Mouse (Mus musculus): ENCODE measurements around the gene Slc37a3. TPM values are rescaled to one million over a fixed set of nuclear protein-coding genes. Genes with fewer than 3 reads are reported as not detected.

Gene Slc37a3
- polyA plus RNA-seq (2015; fragmentation: Nextera tagmentation; extraction: Ambion mirVana), result 24.4 and 27.9 TPM in 2 replicates

- peak; percentile 93 for DNase-seq (ENCODE audit: low spot score)
- Histone ChIP-seq H3K4me1 (ENCODE audit: insufficient read depth, low read depth, low read length) (peaks cover 10% of the 10 kb centered on the region; the same call in 1 of the 2 replicates), H3K27ac (ENCODE audit: low read length) (peak within 1 kb of the TSS; percentile 11; the same call in 1 of the 2 replicates), H3K36me3 (ENCODE audit: insufficient read depth, low read length) (no peaks in the 10 kb centered on the region), H3K4me3 (ENCODE audit: low read depth, low read length) (peak within 1 kb of the TSS; percentile 82), H3K9me3 (ENCODE audit: low read length) (no peaks in the 10 kb centered on the region), H3K9ac (replicated peaks; ENCODE audit: low read depth) (peak within 1 kb of the TSS; percentile 72), H3K4me2 (replicated peaks; ENCODE audit: low read depth, low read length) (peak within 1 kb of the TSS; percentile 91), H3K27me3 (replicated peaks; ENCODE audit: insufficient read depth, low read length) (no peaks in the 10 kb centered on the region)
- WGBS, result 3% methylated on average over 43 of the region's 43 CpGs
- ATAC-seq, result peak; percentile 92
- no peak for TF ChIP-seq EP300 (IDR thresholded peaks at IDR 0.05)
- TF ChIP-seq CTCF (IDR thresholded peaks at IDR 0.05), result no peak
Observed at GRCm38 (mm10) chr6:39377311-39377827, at the start of gene Slc37a3. TSS of gene Slc37a3 (minus strand) at chr6:39377675.

GRCm38 (mm10) chr6:39426725-39427124 is 49.2 kb upstream of the Slc37a3 start:
- Histone ChIP-seq H3K36me3 (ENCODE audit: insufficient read depth, low read length) (no peaks in the 10 kb centered on the region), H3K9me3 (ENCODE audit: low read length) (no peaks in the 10 kb centered on the region), H3K27ac (ENCODE audit: low read length) (no peak overlapping the region), H3K4me3 (ENCODE audit: low read depth, low read length) (no peak overlapping the region), H3K27me3 (replicated peaks; ENCODE audit: insufficient read depth, low read length) (no peaks in the 10 kb centered on the region), H3K9ac (replicated peaks; ENCODE audit: low read depth) (no peak overlapping the region), H3K4me2 (replicated peaks; ENCODE audit: low read depth, low read length) (no peak overlapping the region), H3K4me1 (ENCODE audit: insufficient read depth, low read depth, low read length) (no peaks in the 10 kb centered on the region)
- ATAC-seq (no peak), DNase-seq (ENCODE audit: low spot score) (no peak)
- 74% methylated on average over 4 of the region's 4 CpGs for WGBS
- TF ChIP-seq CTCF (IDR thresholded peaks at IDR 0.05) (no peak), EP300 (IDR thresholded peaks at IDR 0.05) (no peak)

GRCm38 (mm10) chr6:39425181-39425580 is 47.7 kb upstream of the Slc37a3 start:
- 80% methylated on average over 2 of the region's 2 CpGs for WGBS

GRCm38 (mm10) chr6:39423686-39424085 is 46.2 kb upstream of the Slc37a3 start:
- TF ChIP-seq CTCF (IDR thresholded peaks at IDR 0.05) (no peak), EP300 (IDR thresholded peaks at IDR 0.05) (no peak)
- 79% methylated on average over 7 of the region's 7 CpGs for WGBS
- ATAC-seq (no peak), DNase-seq (ENCODE audit: low spot score) (no peak)
- H3K4me1 ChIP-seq (ENCODE audit: insufficient read depth, low read depth, low read length), result peaks cover 4% of the 10 kb centered on the region; the same call in 1 of the 2 replicates
- H3K27ac ChIP-seq (ENCODE audit: low read length), result no peak overlapping the region
- no peak overlapping the region for H3K4me2 ChIP-seq (replicated peaks; ENCODE audit: low read depth, low read length)
- H3K9me3 ChIP-seq (ENCODE audit: low read length), result no peaks in the 10 kb centered on the region
- no peak overlapping the region for H3K9ac ChIP-seq (replicated peaks; ENCODE audit: low read depth)
- H3K27me3 ChIP-seq (replicated peaks; ENCODE audit: insufficient read depth, low read length), result no peaks in the 10 kb centered on the region
- H3K36me3 ChIP-seq (ENCODE audit: insufficient read depth, low read length), result no peaks in the 10 kb centered on the region
- no peak overlapping the region for H3K4me3 ChIP-seq (ENCODE audit: low read depth, low read length)

More at GRCm38 (mm10) chr6:39425181-39425580, 47.7 kb upstream of the Slc37a3 start:
- Histone ChIP-seq H3K4me3 (ENCODE audit: low read depth, low read length) (no peak overlapping the region), H3K27ac (ENCODE audit: low read length) (no peak overlapping the region), H3K4me2 (replicated peaks; ENCODE audit: low read depth, low read length) (no peak overlapping the region), H3K36me3 (ENCODE audit: insufficient read depth, low read length) (no peaks in the 10 kb centered on the region), H3K27me3 (replicated peaks; ENCODE audit: insufficient read depth, low read length) (no peaks in the 10 kb centered on the region), H3K9me3 (ENCODE audit: low read length) (no peaks in the 10 kb centered on the region), H3K4me1 (ENCODE audit: insufficient read depth, low read depth, low read length) (no peaks in the 10 kb centered on the region), H3K9ac (replicated peaks; ENCODE audit: low read depth) (no peak overlapping the region)
- ATAC-seq, result no peak
- no peak for TF ChIP-seq EP300 (IDR thresholded peaks at IDR 0.05)
- DNase-seq (ENCODE audit: low spot score), result no peak

- Histone ChIP-seq H3K4me2 (replicated peaks; ENCODE audit: low read depth, low read length) (no peak overlapping the region), H3K4me3 (ENCODE audit: low read depth, low read length) (no peak overlapping the region), H3K36me3 (ENCODE audit: insufficient read depth, low read length) (no peaks in the 10 kb centered on the region), H3K27ac (ENCODE audit: low read length) (no peak overlapping the region), H3K4me1 (ENCODE audit: insufficient read depth, low read depth, low read length) (peaks cover 4% of the 10 kb centered on the region; the same call in 1 of the 2 replicates), H3K9me3 (ENCODE audit: low read length) (no peaks in the 10 kb centered on the region), H3K27me3 (replicated peaks; ENCODE audit: insufficient read depth, low read length) (no peaks in the 10 kb centered on the region), H3K9ac (replicated peaks; ENCODE audit: low read depth) (no peak overlapping the region)
- TF ChIP-seq CTCF (IDR thresholded peaks at IDR 0.05), result no peak
- TF ChIP-seq EP300 (IDR thresholded peaks at IDR 0.05), result no peak
- WGBS, result 59% methylated on average over 6 of the region's 6 CpGs
- no peak for ATAC-seq
- DNase-seq (ENCODE audit: low spot score), result no peak
Observed at GRCm38 (mm10) chr6:39423130-39423551, 45.7 kb upstream of the Slc37a3 start.

GRCm38 (mm10) chr6:39420867-39421266 is 43.4 kb upstream of the Slc37a3 start:
- Histone ChIP-seq H3K4me1 (ENCODE audit: insufficient read depth, low read depth, low read length) (peaks cover 4% of the 10 kb centered on the region; the same call in 1 of the 2 replicates), H3K27me3 (replicated peaks; ENCODE audit: insufficient read depth, low read length) (no peaks in the 10 kb centered on the region), H3K4me3 (ENCODE audit: low read depth, low read length) (no peak overlapping the region), H3K9ac (replicated peaks; ENCODE audit: low read depth) (no peak overlapping the region), H3K4me2 (replicated peaks; ENCODE audit: low read depth, low read length) (peak overlapping the region; percentile 80; the same call in 1 of the 2 replicates), H3K9me3 (ENCODE audit: low read length) (no peaks in the 10 kb centered on the region), H3K27ac (ENCODE audit: low read length) (no peak overlapping the region), H3K36me3 (ENCODE audit: insufficient read depth, low read length) (no peaks in the 10 kb centered on the region)
- WGBS, result 35% methylated on average over 4 of the region's 4 CpGs
- TF ChIP-seq EP300 (IDR thresholded peaks at IDR 0.05), result no peak
- DNase-seq (ENCODE audit: low spot score), result no peak
- no peak for ATAC-seq

Data from lung, postnatal 0 days (tissue).